Comparison of ENCODE assay signal across 10 mouse cellular contexts in the genomic region with DNA sequence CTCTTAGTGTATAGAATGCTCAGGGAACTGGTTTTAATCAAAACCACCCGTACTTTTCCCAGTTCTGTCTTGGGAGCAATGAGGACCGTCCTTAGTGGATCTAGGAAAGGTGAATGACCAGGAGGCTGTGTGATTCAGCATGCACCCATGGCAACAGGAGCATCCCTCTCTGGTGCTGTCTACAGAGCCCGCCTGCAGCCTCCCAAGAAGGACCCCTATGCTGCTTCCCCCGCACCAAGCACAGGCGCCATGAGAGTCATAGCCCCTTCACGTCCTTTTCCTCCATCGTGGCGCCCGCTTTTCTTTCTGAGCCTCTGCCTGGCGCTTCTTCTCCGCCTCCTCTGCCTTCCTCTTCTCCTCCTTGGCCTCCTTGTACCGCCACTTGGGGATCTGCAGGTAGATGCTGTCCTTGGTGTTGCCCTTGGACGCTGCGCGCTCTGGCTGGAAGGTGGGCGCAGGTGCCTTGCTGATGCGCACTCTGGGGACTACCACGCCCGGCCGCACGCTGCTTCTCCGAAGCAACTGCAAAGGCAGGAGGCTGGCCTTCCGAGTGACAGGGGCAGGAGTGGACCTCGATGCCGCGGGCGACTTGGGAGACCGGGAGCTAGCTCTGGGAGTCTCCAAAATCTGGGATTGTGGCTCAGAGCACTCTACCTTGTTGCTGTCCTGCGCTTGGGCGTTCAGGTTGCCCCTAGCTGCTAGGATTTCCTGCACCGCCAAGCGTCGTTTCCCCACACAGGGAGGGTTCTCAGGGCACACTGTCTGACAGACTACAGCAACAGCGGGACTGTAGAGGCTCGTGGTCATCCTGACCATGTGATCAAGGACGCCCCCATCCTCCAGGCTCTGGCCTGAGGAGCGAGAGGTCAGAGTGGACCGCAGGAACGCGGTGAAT.
A peak's percentile ranks its signal among the peaks of the same experiment; 100 is the strongest.
DNase-seq lines count a peak whose midpoint lies in the region; ATAC-seq and TF ChIP-seq lines count a peak whose summit lies in the region.
"Had no signal": no experiment of that assay in that cellular context is flagged by ENCODE, and none has a peak within 500 bp of the region (broad histone marks: within the 10 kb centered on the region; RNA-seq: fewer than 3 reads in every experiment).

No protein-coding gene starts in this region.

- H3K27ac ChIP-seq in neural tube, embryonic 11.5 days (ENCODE audit: low read depth, low read length), result no peak overlapping the region
- no peak overlapping the region for H3K27ac ChIP-seq in forebrain, embryonic 13.5 days
- H3K27ac ChIP-seq in limb, embryonic 13.5 days, result no peak overlapping the region
- H3K27ac ChIP-seq in stomach, postnatal 0 days (replicated peaks), result no peak overlapping the region
- no peak overlapping the region for H3K27ac ChIP-seq in left cerebral cortex, adult 2 months

- H3K9ac ChIP-seq in neural tube, embryonic 11.5 days (ENCODE audit: low read length), result no peak overlapping the region
- peak overlapping the region; percentile 43; the same call in 1 of the 2 replicates for H3K9ac ChIP-seq in forebrain, embryonic 13.5 days
- H3K9ac ChIP-seq in limb, embryonic 13.5 days, result peak overlapping the region; percentile 31
- H3K9ac ChIP-seq in stomach, postnatal 0 days (ENCODE audit: low read length), result no peak overlapping the region

- H3K4me1 ChIP-seq in neural tube, embryonic 11.5 days (ENCODE audit: control insufficient read depth, insufficient read depth, low read length), result peaks cover 4% of the 10 kb centered on the region; the same call in 1 of the 2 replicates
- peaks cover 12% of the 10 kb centered on the region for H3K4me1 ChIP-seq in forebrain, embryonic 13.5 days
- H3K4me1 ChIP-seq in limb, embryonic 13.5 days, result peaks cover 23% of the 10 kb centered on the region
- H3K4me1 ChIP-seq in stomach, postnatal 0 days (replicated peaks; ENCODE audit: control insufficient read depth, insufficient read depth), result no peaks in the 10 kb centered on the region

- intact Hi-C loops in left cerebral cortex, adult 2 months (cut with DNase I), result no loop called here

- peaks cover 14% of the 10 kb centered on the region for H3K27me3 ChIP-seq in neural tube, embryonic 11.5 days (ENCODE audit: control insufficient read depth, insufficient read depth, low read length)
- H3K27me3 ChIP-seq in forebrain, embryonic 13.5 days, result peaks cover 37% of the 10 kb centered on the region
- H3K27me3 ChIP-seq in limb, embryonic 13.5 days, result peaks cover 60% of the 10 kb centered on the region
- H3K27me3 ChIP-seq in stomach, postnatal 0 days (ENCODE audit: control insufficient read depth, insufficient read depth, low read length), result peaks cover 4% of the 10 kb centered on the region; the same call in 1 of the 2 replicates

- peak; percentile 38 for DNase-seq in neural tube, embryonic 11.5 days (ENCODE audit: low spot score)
- no peak for DNase-seq in neural tube, embryonic 10.5 days (ENCODE audit: extremely low spot score, low spot score)
- no peak for DNase-seq in stomach, postnatal 0 days (ENCODE audit: low spot score)
- no peak for DNase-seq in left cerebral cortex, adult 2 months (ENCODE audit: extremely low spot score in 1 of 2, low spot score in 2 of 2)
- DNase-seq in spleen, postnatal 4 days (ENCODE audit: low spot score in 2 of 2), result no peak
- DNase-seq: gastrocnemius, postnatal 14 days; lung, postnatal 4 days; right cerebral cortex, postnatal 25 days had no signal

- no peak for TF ChIP-seq CTCF in stomach, postnatal 0 days (IDR thresholded peaks at IDR 0.05; ENCODE audit: low read depth)
- no peak for TF ChIP-seq CTCF in left cerebral cortex, adult 2 months (IDR thresholded peaks at IDR 0.05)

- no peak; the same call in 1 of the 2 replicates for ATAC-seq in neural tube, embryonic 11.5 days (ENCODE audit: insufficient read depth, low FRiP score, low TSS enrichment)
- ATAC-seq in forebrain, embryonic 13.5 days, result peak; percentile 48; the same call in 1 of the 2 replicates
- ATAC-seq in limb, embryonic 13.5 days (ENCODE audit: low FRiP score, low read depth), result no peak
- ATAC-seq in stomach, postnatal 0 days (ENCODE audit: low FRiP score, low TSS enrichment), result no peak

- H3K9me3 ChIP-seq in neural tube, embryonic 11.5 days (ENCODE audit: control insufficient read depth, low read length), result no peaks in the 10 kb centered on the region
- no peaks in the 10 kb centered on the region for H3K9me3 ChIP-seq in forebrain, embryonic 13.5 days (replicated peaks)
- no peaks in the 10 kb centered on the region for H3K9me3 ChIP-seq in limb, embryonic 13.5 days
- H3K9me3 ChIP-seq in stomach, postnatal 0 days (ENCODE audit: control insufficient read depth, low read length), result no peaks in the 10 kb centered on the region

- peak overlapping the region; percentile 44 for H3K4me2 ChIP-seq in neural tube, embryonic 11.5 days (ENCODE audit: low read depth)
- peak overlapping the region; percentile 61 for H3K4me2 ChIP-seq in forebrain, embryonic 13.5 days
- H3K4me2 ChIP-seq in limb, embryonic 13.5 days (replicated peaks), result peak overlapping the region; percentile 54
- H3K4me2 ChIP-seq in stomach, postnatal 0 days (replicated peaks; ENCODE audit: low read depth), result peak overlapping the region; percentile 36

- WGBS in neural tube, embryonic 11.5 days, result 7% methylated on average over 40 of the region's 40 CpGs
- whole genome bisulfite sequencing in forebrain, embryonic 13.5 days, result 7% methylated on average over 40 of the region's 40 CpGs
- WGBS in limb, embryonic 13.5 days, result 7% methylated on average over 40 of the region's 40 CpGs
- WGBS in stomach, postnatal 0 days, result 10% methylated on average over 40 of the region's 40 CpGs

- peak overlapping the region; percentile 27 for H3K4me3 ChIP-seq in neural tube, embryonic 11.5 days (ENCODE audit: low read depth, low read length)
- peak overlapping the region; percentile 30 for H3K4me3 ChIP-seq in forebrain, embryonic 13.5 days
- peak overlapping the region; percentile 22 for H3K4me3 ChIP-seq in limb, embryonic 13.5 days
- peak overlapping the region; percentile 15 for H3K4me3 ChIP-seq in stomach, postnatal 0 days (ENCODE audit: low read depth, low read length)
- no peak overlapping the region for H3K4me3 ChIP-seq in left cerebral cortex, adult 2 months

- H3K36me3 ChIP-seq in neural tube, embryonic 11.5 days (ENCODE audit: control insufficient read depth, insufficient read depth, low read length), result no peaks in the 10 kb centered on the region
- no peaks in the 10 kb centered on the region for H3K36me3 ChIP-seq in forebrain, embryonic 13.5 days (ENCODE audit: poor library complexity, severe bottlenecking)
- H3K36me3 ChIP-seq in limb, embryonic 13.5 days, result no peaks in the 10 kb centered on the region
- H3K36me3 ChIP-seq in stomach, postnatal 0 days (ENCODE audit: control insufficient read depth, insufficient read depth, low read length), result no peaks in the 10 kb centered on the region

- no peak for TF ChIP-seq EP300 in stomach, postnatal 0 days (optimal IDR thresholded peaks at IDR 0.05)

Comparison
In these comparisons a context has a peak if more than half of its experiments do, and no peak if none do; other contexts are left out.
1. H3K9ac ChIP-seq: peak in forebrain, embryonic 13.5 days (single experiment) and limb, embryonic 13.5 days (single experiment); none in neural tube, embryonic 11.5 days (single experiment) and stomach, postnatal 0 days (single experiment).
2. Peak in every context shown above with its lines, with median percentiles within 50 percentile points of each other: H3K4me2 ChIP-seq.